Mouse (Mus musculus) mouse embryonic stem cell (cell line): ENCODE results near the gene Gm20388.
"Not testable (repeated sequence)": the region's sequence is repeated elsewhere in the genome, so short reads cannot be mapped to it uniquely, and the experiment has no call there.

Experiments
- in situ Hi-C, 2 experiments: fragments of 300-500 bp; cut with MboI; formaldehyde crosslinking; loops; 1 replicate in 1 of 2; 3 replicates in 1 of 2; pipeline ENCODE4 v1.14.3; 2019 to 2020; ENCODE audit warnings: low sequenced_read_pairs in 2 of 2, low pct_unique_long_range_greater_than_20kb in 1 of 2, mixed read lengths in 1 of 2; ENCODE audit not compliant: unreplicated experiment in 1 of 2

Gene Gm20388

DNA sequence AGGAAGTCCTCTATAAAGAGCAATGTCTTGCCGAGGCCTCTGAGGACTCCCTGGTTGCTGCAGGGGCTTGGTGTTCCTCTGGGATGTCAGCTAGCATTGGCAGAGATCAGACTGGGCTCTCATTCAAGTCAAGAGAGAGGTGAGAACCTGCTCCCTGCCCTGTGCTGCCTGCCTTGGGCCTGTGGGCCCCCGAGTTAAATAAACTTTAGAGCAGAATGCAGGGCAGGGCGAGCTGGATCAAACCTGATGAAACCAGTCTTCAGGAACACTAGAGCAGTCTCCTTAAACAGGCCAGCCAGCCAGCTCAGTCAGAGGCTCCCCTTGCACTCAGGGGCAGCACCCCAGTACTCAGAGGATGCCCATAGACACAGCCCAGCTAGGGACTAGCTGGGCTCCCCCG, 3361.3 kb downstream of the Gm20388 start:
- in situ Hi-C loops, result no loop called here

DNA sequence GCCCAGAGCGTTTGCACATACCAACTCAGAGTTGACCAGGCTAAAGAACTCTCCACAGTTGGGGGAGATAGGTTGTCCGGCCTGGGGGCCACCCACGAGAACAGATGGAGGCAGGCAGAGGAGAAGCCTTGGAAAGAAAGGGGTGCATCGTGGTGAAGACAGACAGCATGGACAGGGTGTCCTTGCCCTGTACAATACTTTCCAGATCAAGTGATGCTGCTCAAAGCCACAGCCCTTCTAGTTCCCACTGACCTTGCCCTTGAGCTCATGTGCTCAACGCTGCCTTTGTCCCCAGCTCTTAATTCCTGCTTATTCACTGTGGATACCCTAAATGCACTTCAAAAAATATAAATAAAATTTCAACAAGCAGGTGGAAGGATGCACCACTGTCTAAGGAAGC, 3363.8 kb downstream of the Gm20388 start:
- in situ Hi-C loops, result no loop called here

DNA sequence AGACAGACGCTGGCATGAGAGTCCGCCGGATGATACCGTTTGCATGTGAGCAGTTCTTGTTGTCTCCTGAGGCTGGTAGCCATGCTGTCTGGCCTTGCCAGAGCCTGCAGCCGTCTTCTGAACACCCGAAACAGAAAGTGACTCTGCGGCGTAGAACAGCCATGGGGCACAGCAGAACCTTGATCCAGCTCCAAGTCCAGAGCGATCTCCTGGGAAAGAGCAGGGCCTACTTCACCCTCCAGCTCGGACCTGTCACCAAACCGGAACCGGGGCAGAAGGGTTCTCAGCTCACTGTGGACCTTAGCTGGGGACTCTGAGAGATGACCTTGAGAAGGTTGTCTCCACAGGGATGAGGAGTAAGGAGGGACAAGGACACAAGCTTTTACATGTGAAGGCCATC, 3364.5 kb downstream of the Gm20388 start:
- in situ Hi-C loops, result no loop called here

DNA sequence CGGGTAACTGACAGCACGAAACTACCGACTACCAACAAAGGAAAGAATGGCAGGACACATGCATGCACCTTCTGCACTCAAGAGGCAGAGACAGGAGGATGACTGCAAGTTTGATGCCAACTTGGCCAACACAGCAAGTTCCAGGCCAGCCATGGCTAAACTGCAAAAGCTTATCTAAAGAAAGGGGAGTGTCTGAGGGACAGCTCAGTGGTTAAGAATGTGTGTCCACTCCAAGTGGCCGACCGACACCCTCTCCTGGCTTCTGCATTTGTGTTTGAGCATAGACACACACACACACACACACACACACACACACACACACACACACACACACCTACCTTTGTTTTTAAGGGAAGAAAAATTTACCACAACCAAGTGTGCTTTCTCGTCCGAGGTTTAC, 3367.8 kb downstream of the Gm20388 start:
- in situ Hi-C loops, result no loop called here

DNA sequence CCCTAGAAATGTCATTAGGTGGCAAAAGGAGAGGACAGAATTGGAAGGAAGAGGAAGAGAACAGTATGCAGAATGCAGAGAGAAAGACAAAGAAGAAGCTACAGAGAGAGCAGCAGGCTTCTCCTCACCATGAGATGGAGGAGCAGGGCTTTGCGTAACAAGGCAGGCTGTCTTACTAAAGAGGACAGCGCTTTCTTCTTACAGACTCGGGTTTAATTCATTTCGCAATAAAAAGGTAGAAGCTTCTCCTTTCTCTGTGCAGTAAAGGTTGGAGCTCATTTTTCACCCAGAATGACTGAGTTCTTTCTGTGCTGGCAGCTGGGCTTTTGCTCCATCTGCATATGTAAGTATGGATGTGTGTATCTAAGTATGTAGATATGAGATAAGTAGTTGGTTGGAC, 3369.2 kb downstream of the Gm20388 start:
- in situ Hi-C loops, result no loop called here

DNA sequence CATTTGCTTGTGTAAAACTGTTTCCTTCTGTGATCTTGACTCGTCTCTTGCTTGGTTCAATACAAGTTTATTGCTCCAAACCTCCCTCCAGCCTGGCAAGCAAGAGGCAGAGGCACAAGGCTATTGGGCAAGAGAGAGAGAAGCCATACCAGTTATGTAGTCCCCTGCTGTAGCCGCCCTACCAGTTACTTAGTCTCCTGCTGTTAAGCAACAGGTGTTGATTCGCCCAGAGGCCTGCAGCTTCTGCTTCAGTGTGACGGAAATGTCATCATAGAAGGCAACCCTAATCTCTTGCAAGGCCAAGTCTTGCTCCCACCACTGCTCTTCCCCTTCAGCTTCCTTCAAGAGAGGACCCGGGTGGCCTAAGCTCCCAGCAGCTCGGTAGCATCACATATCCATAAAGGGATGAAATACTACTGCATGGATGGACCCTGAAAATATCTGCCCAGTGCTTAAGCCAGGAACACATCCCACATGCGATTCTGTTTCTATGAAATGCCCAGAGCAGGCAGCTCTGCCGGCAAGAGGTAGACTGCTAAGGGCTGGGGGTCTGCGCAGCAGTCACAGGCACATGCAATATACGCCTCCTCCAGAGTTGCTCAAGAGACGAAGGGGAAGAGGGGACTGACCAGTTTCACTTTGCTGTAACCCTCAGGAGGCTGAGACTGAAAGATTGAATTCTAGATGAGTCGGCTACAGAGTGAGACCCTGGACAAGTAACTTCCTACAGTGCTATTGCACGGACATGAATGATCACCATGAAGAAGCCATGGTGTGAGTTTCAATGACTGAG, 3369.9 kb downstream of the Gm20388 start:
- in situ Hi-C loops, result no loop called here

DNA sequence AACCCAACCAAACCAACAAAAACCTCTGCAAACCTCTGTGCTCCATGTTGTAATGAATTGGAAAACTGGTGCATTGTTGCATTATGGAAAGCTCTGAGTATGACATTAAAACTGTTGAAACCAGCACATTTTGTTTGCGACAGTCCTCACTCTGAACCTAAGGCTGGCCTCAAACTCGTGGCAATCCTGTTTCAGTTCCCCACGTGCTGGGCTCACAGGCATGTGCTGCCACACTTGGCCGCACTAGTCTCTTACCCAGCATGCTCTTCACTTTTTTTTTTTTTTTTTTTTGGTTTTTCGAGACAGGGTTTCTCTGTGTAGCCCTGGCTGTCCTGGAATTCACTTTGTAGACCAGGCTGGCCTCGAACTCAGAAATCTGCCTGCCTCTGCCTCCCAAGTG, 3372.4 kb downstream of the Gm20388 start:
- in situ Hi-C loops, result not testable (repeated sequence)

DNA sequence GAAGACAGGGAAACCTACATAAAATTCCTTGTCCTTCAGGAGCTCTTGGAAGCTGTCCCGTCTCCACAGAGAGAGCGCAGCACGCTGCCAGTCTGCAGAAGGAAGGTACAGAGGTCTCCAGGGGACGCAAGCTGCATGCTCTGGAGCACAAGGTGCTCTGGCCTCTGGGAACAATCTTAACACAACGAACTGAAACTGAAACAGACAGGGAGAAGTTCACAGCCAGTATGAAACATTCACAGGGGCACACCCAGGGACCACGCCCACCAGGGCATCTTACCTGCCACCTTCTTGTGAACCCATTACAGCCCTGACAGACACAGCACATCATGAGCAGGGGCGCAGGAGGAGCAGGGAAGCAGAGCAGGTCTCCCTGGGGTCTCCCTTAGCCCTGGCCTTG, 3373.3 kb downstream of the Gm20388 start:
- in situ Hi-C loops, result no loop called here

DNA sequence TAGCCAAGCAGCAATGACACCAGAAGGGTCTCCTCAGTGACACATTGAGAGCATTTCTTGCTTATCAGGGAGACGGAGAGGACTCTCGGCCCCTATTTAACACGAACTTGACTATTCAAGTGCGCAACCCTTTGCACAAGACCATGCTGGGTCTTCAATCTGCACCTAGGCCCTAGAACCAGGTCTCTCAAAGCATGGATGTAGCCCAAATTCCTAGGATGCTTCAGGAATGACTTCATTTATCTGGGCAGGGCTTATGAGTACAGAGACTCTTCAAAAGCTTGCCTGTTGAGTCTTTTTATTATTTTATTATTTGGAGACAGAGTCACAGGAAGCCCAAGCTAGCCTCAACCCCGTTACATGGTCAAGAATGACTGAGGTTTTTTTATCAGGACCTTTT, 3373.9 kb downstream of the Gm20388 start:
- in situ Hi-C loops, result no loop called here

DNA sequence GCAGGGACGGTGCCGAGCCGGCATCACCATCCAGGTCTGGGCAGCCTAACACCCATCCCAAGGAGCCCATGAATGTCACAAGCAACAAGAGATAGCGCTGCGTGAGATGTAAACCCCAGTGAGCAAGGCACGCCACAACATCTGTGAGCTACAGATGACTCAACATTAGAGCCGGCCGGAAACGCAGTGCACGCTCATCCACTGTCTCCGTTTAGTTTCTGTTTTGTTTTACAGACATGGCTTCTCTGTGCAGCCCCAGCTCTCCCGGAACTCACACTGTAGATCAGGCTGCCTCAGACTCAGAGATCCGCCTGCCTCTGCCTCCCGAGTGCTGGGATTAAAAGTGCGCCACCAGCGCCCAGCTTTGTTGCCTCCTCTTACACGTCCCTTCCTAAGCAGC, 3376.7 kb downstream of the Gm20388 start:
- in situ Hi-C loops, result no loop called here

DNA sequence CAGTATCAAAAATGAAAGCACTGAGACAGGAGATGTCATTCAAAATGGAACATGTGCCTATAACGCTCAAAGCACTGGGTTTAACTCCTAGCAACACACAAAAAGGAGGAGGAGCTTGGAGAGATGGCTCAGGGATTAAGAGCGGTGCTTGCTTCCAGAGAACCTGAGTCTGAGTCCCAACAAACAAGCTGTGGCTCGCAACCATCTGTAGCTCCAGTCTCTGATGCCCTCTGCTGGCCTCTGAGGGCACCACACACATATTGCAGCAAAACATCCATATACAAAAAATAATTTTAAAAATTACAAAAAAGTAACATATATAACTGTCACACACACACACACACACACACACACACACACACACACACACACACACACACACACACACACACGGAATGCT, 3379.5 kb downstream of the Gm20388 start:
- in situ Hi-C loops, result no loop called here

DNA sequence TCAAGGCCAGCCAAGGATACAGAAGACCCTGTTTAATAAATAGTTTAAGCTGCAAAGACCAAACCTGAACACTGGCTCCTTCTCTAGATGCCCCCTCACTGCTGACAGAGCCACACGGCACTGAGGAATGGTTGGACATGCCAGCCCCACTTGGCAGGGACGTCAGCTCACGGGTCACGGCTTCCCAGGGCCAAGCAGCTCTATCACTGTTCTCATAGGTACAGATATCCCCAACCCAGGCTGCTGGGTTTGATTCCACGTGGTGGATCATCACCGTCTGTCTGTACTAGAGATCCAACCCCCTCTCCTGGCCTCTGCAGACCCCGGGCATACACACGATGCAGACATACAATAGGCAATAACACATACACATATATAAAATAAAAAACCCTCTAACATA, 3380.0 kb downstream of the Gm20388 start:
- in situ Hi-C loops, result no loop called here

DNA sequence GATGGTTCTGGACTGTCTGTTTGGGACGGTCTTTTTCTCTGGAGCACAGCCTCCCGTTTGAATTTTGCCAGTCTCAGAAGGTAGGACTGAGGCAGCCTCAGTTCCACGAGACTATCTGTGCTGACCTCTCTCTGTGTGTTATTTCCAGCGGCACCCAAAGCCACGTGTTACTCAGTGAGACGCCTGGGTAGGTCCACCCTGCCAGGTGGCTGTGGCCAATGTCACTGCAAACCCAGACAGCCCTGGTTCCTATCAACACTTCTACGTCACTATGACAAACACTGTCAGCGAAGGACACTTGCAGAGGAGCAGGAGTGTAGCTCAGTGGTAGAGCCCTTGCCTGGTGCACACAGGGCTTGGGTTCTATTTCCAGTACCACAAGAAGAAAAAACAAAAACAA, 3381.1 kb downstream of the Gm20388 start:
- in situ Hi-C loops, result no loop called here

DNA sequence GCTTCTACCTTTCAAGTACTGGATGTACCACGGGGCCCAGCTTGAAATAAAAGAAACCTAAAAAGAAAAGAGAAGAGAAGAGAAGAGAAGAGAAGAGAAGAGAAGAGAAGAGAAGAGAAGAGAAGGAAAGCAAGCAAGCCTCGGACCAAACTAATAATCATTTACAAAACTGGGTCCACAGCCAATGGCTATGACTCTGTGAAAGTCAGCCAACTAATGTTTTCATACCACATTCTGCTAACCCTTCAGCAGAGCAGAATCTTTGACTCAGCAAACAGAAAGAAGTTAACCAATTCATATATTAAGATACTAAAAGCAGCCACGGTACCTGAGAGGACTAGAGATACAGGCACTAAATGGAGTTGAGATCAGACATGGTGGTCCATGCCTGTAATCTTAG, 3381.6 kb downstream of the Gm20388 start:
- in situ Hi-C loops, result no loop called here

DNA sequence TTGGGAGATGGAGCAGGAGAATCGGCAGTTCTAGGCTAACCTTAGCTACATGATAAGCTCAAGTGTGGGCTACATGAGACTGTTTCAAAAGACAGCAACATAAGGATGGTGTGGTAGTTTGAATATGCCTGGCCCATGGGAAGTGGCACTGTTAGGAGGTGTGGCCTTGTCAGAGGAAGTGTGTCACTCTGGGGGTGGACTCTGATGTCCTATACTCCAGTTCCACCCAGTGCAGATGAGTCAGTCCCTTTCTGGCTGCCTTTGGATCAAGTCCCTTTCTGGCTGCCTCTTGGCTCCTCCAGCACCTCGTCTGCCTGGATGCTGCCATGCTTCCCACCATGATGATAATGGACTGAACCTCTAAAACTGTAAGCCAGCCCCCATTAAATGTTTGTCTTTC, 3382.1 kb downstream of the Gm20388 start:
- in situ Hi-C loops, result no loop called here

DNA sequence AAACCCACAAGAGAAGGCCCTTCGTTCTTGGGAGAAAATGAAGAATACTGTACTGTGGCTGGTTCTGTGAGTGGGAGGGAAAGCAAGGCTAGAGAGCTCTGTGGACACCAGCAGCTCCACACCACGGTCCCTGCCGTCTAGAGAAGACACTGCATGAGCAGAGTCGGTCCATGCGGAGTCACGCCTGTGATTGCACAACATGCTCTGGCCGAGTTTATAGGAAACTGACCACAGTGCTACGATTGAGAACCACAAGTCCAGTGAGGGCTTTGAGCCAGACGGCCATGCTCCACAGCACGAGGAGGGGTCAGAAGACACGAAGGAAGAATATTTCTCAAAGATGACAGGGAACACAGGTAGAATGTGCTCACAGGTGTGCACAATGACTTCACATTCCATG, 3387.7 kb downstream of the Gm20388 start:
- in situ Hi-C loops, result no loop called here

DNA sequence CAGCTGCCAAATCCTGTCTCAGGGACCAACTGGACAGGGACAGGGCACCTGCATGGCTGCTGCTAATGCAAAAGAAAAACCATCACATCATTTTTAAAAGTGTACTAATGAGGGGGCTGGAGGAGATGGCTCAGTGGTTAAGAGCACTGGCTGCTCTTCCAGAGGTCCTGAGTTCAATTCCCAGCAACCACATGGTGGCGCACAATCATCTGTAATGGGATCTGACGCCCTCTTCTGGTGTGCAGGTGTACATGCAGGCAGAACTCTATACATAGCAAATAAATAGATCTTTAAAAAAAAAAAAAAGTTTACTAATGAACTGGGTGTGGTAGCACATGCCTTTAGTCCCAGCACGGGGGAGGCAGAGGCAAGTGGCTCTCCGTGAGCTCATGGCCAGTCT, 3398.1 kb downstream of the Gm20388 start:
- in situ Hi-C loops, result no loop called here

DNA sequence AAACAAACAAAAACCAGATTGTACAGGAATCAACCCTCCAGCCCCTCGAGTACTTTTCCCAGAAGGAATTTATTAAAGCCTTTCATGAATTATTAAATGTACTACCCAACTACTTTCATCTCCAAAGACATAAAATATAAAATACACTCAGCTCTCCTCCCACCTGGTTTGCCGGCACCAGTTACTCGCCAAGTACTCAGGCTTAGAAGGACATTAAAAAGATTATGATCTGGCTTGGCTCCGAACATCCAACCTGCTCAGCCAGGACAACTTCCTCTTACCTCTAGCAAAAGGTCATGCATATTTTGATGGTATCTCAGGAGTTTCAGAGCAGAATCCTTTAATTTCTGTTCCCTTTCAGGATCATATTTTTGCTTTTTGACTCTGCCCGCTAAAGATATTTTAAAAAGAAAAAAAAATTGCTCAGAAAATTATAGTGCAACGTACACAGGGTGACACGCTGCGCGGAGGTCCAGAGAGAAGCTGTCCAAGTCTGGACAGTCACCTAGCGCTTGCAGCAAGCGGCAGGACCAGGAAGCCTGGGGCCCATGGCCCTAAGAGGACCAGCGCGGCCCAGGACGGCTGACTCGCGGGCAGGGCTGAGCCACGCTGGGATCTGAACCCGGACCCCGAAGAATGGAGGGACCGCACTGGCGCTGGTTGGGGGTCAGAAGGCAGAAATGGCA, 3407.3 kb downstream of the Gm20388 start:
- in situ Hi-C loops, result no loop called here

DNA sequence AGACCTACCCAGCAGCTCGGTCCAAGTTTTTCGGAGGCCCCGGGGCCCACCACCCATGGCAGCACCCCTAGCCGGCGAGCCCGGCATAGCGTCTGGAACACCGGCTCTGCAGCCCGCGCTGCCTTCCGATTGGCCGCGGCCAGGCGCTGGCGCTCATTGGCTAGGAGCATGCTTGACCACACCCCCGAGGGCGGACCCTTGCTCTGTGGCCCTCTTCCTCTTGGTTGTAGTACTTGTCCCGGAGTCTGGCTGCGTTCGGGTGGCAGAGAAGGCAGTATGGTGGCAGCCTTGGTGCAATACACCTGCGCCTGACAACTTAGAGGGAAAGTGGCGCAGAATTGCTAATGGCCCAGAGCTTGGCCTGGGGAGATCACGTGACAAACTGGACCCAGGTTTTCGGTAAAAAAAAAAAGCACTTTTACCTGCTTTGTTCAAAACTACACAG, 3407.8 kb downstream of the Gm20388 start, which contains the start of gene Fanca:
Fanca (minus strand) TSS at position 110 of the 445 bp plus-strand sequence.
- in situ Hi-C loops, result no loop called here

DNA sequence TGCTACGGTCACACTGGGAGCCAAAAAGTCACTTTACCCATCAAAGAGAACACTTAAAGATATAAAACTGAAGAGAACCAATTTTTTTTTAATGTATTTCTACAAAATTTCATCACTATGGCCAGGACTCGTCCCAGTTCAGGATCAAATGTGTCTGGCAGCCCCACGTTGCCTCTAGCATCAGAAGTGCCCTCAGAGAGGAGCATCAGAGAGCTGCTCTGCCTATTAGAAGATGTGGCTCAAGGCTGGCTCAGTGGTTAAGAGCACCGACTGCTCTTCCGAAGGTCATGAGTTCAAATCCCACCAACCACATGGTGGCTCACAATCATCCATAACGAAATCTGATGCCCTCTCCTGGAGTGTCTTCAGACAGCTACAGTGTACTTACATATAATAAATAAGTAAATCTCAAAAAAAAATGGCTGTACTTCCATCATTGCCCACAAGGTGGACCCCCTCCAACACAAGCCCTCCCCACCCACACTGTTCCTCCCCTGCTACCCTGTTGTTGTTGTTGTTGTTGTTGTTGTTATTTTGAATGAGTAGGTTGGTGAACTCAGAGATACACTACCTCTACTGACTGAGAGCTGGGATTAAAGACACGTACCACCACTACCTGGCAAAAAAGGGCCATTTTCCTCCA, 3409.0 kb downstream of the Gm20388 start:
- in situ Hi-C loops, result no loop called here
